Mouse (Mus musculus): Measurements from ENCODE around the gene Fbxl18. TPM values are rescaled to one million over a fixed set of nuclear protein-coding genes. Genes with fewer than 3 reads are reported as not detected.

Gene Fbxl18
- polyA plus RNA-seq, 1 experiment: 28.4 TPM

GRCm38 (mm10) chr5:142926204-142926939 lies 31.2 kb upstream of the Fbxl18 start:
- peak overlapping the region; percentile 26 for H3K4me3 ChIP-seq (ENCODE audit: low read depth, low read length)
- TF ChIP-seq CTCF (IDR thresholded peaks at IDR 0.05; ENCODE audit: extremely low read depth, insufficient read length, insufficient replicate concordance, low read depth, low read length): no peak
- TF ChIP-seq POLR2A (IDR thresholded peaks at IDR 0.05; ENCODE audit: low read depth, low read length): no peak
- H3K36me3 ChIP-seq (ENCODE audit: control insufficient read depth, insufficient read depth, low read length): no peaks in the 10 kb centered on the region
- H3K27ac ChIP-seq (ENCODE audit: insufficient read depth, low read depth, low read length): peak overlapping the region; percentile 80
- WGBS: 46% methylated on average over 13 of the region's 13 CpGs
- no peaks in the 10 kb centered on the region for H3K27me3 ChIP-seq (ENCODE audit: control insufficient read depth, insufficient read depth, low read length)
- peaks cover 35% of the 10 kb centered on the region for H3K4me1 ChIP-seq (ENCODE audit: control insufficient read depth, insufficient read depth, insufficient read length, low read length)

GRCm38 (mm10) chr5:142924336-142924959 lies 29.2 kb upstream of the Fbxl18 start:
- no peaks in the 10 kb centered on the region for H3K27me3 ChIP-seq (ENCODE audit: control insufficient read depth, insufficient read depth, low read length)
- WGBS: 29% methylated on average over 12 of the region's 12 CpGs
- peak overlapping the region; percentile 97 for H3K27ac ChIP-seq (ENCODE audit: insufficient read depth, low read depth, low read length)
- no peak for TF ChIP-seq POLR2A (IDR thresholded peaks at IDR 0.05; ENCODE audit: low read depth, low read length)
- no peak for TF ChIP-seq CTCF (IDR thresholded peaks at IDR 0.05; ENCODE audit: extremely low read depth, insufficient read length, insufficient replicate concordance, low read depth, low read length)
- no peaks in the 10 kb centered on the region for H3K36me3 ChIP-seq (ENCODE audit: control insufficient read depth, insufficient read depth, low read length)
- H3K4me1 ChIP-seq (ENCODE audit: control insufficient read depth, insufficient read depth, insufficient read length, low read length): peaks cover 42% of the 10 kb centered on the region
- H3K4me3 ChIP-seq (ENCODE audit: low read depth, low read length): no peak overlapping the region

DNA sequence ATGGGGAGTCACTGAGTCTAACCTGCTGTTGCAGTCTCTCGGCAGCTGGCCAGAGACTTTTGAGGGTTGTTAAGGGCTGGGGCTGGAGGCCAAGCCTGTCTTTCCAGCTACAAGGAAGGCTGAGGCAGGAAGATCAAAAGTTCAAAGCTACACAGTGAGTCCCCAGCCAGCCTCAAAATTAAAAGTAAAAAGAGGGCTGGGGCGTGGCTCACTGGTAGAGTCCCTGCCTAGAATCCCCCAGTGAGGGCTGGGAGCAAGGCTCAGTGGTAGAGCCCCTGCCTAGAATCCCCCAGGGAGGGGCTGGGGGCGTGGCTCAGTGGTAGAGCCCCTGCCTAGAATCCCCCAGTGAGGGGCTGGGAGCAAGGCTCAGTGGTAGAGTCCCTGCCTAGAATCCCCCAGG lies 28.6 kb upstream of the Fbxl18 start:
- H3K27me3 ChIP-seq (ENCODE audit: control insufficient read depth, insufficient read depth, low read length): no peaks in the 10 kb centered on the region
- no peaks in the 10 kb centered on the region for H3K36me3 ChIP-seq (ENCODE audit: control insufficient read depth, insufficient read depth, low read length)
- H3K4me1 ChIP-seq (ENCODE audit: control insufficient read depth, insufficient read depth, insufficient read length, low read length): peaks cover 38% of the 10 kb centered on the region
- 0 out of 2 replicates have a peak overlapping the region, but pooled peaks have one; percentile 7 for H3K4me3 ChIP-seq (ENCODE audit: low read depth, low read length)
- WGBS: 34% methylated on average over 3 of the region's 3 CpGs
- H3K27ac ChIP-seq (ENCODE audit: insufficient read depth, low read depth, low read length): peak overlapping the region; percentile 97
- TF ChIP-seq POLR2A (IDR thresholded peaks at IDR 0.05; ENCODE audit: low read depth, low read length): no peak
- TF ChIP-seq CTCF (IDR thresholded peaks at IDR 0.05; ENCODE audit: extremely low read depth, insufficient read length, insufficient replicate concordance, low read depth, low read length): no peak

GRCm38 (mm10) chr5:142922251-142922650 lies 27.0 kb upstream of the Fbxl18 start:
- Histone ChIP-seq H3K4me3 (ENCODE audit: low read depth, low read length) (no peak overlapping the region), H3K36me3 (ENCODE audit: control insufficient read depth, insufficient read depth, low read length) (no peaks in the 10 kb centered on the region), H3K4me1 (ENCODE audit: control insufficient read depth, insufficient read depth, insufficient read length, low read length) (peaks cover 31% of the 10 kb centered on the region), H3K27me3 (ENCODE audit: control insufficient read depth, insufficient read depth, low read length) (no peaks in the 10 kb centered on the region), H3K27ac (ENCODE audit: insufficient read depth, low read depth, low read length) (peak overlapping the region; percentile 97)
- no peak for TF ChIP-seq CTCF (IDR thresholded peaks at IDR 0.05; ENCODE audit: extremely low read depth, insufficient read length, insufficient replicate concordance, low read depth, low read length)
- no peak for TF ChIP-seq POLR2A (IDR thresholded peaks at IDR 0.05; ENCODE audit: low read depth, low read length)
- 40% methylated on average over 5 of the region's 5 CpGs for WGBS

DNA sequence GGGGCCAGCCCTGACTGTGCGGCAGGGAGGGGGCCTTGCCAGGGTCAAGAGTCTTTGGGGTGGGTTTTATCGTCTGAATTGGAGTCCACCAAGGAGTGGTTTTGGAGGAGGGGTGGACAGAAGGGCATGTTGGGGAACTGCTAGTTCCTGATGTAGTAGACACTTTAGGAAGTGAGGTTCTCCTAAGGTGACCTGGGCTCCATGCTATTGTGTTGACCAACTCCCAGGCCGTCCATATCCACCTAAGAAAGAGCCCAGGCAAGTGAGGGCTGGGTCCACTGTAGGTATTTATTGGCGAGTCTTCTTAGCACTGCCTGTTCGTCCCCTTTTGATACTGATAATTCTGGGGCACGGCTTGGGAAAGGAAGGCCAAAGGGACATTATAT lies 25.8 kb upstream of the Fbxl18 start:
- Histone ChIP-seq H3K4me1 (ENCODE audit: control insufficient read depth, insufficient read depth, insufficient read length, low read length) (peaks cover 26% of the 10 kb centered on the region), H3K4me3 (ENCODE audit: low read depth, low read length) (no peak overlapping the region), H3K36me3 (ENCODE audit: control insufficient read depth, insufficient read depth, low read length) (no peaks in the 10 kb centered on the region), H3K27me3 (ENCODE audit: control insufficient read depth, insufficient read depth, low read length) (no peaks in the 10 kb centered on the region), H3K27ac (ENCODE audit: insufficient read depth, low read depth, low read length) (peak overlapping the region; percentile 96)
- WGBS: 19% methylated on average over 6 of the region's 6 CpGs
- TF ChIP-seq POLR2A (IDR thresholded peaks at IDR 0.05; ENCODE audit: low read depth, low read length): no peak
- no peak; the same call in 1 of the 2 replicates for TF ChIP-seq CTCF (IDR thresholded peaks at IDR 0.05; ENCODE audit: extremely low read depth, insufficient read length, insufficient replicate concordance, low read depth, low read length)

DNA sequence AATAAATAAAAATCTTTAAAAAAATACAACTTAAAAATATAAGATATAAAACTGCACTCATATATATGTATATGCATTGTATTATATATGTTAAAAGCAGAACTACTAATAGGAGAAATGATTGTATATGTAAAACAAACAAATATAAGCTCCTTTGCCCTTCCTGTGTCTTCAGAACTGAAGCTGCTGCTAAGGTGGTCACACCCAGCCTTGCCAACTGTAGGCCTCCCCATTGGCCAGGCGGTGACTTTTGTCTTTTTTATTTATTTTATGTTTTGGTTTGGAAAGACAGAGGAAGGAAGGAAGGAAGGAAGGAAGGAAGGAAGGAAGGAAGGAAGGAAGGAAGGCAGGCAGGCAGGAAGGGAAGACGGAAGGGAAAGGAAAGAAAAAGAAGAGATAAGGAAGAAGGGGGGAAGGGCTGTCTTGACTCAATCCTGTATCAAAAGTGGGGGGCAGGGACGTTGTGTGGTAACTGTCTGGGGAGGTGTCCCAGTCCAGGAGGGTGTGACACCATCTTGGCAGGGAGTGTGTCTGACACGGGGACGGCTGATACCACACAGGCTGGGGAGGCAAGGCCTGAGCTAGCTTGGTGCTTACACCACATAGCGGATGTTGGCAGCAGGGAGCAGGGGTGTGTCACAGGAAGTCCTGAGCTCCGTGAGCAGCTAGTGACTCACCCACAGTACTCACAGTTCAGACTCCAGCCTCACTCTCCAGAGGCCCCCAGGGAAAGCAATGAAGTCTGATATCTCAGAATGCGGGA lies 25.3 kb upstream of the Fbxl18 start:
- Histone ChIP-seq H3K27me3 (ENCODE audit: control insufficient read depth, insufficient read depth, low read length) (no peaks in the 10 kb centered on the region), H3K27ac (ENCODE audit: insufficient read depth, low read depth, low read length) (peak overlapping the region; percentile 96), H3K4me1 (ENCODE audit: control insufficient read depth, insufficient read depth, insufficient read length, low read length) (peaks cover 21% of the 10 kb centered on the region), H3K36me3 (ENCODE audit: control insufficient read depth, insufficient read depth, low read length) (no peaks in the 10 kb centered on the region), H3K4me3 (ENCODE audit: low read depth, low read length) (no peak overlapping the region)
- TF ChIP-seq CTCF (IDR thresholded peaks at IDR 0.05; ENCODE audit: extremely low read depth, insufficient read length, insufficient replicate concordance, low read depth, low read length) (no peak), POLR2A (IDR thresholded peaks at IDR 0.05; ENCODE audit: low read depth, low read length) (no peak)
- whole genome bisulfite sequencing: 11% methylated on average over 8 of the region's 8 CpGs

- Histone ChIP-seq H3K4me1 (ENCODE audit: control insufficient read depth, insufficient read depth, insufficient read length, low read length) (peaks cover 26% of the 10 kb centered on the region), H3K36me3 (ENCODE audit: control insufficient read depth, insufficient read depth, low read length) (no peaks in the 10 kb centered on the region), H3K4me3 (ENCODE audit: low read depth, low read length) (no peak overlapping the region), H3K27me3 (ENCODE audit: control insufficient read depth, insufficient read depth, low read length) (no peaks in the 10 kb centered on the region), H3K27ac (ENCODE audit: insufficient read depth, low read depth, low read length) (no peak overlapping the region)
- WGBS: 93% methylated on average over 8 of the region's 8 CpGs
- TF ChIP-seq CTCF (IDR thresholded peaks at IDR 0.05; ENCODE audit: extremely low read depth, insufficient read length, insufficient replicate concordance, low read depth, low read length): no peak
- no peak for TF ChIP-seq POLR2A (IDR thresholded peaks at IDR 0.05; ENCODE audit: low read depth, low read length)
Measured at GRCm38 (mm10) chr5:142917402-142917801, 22.2 kb upstream of the Fbxl18 start.
